Mouse (Mus musculus) stomach, embryonic 16.5 days (tissue): ENCODE results near the gene Podnl1. TPM values are rescaled to one million over a fixed set of nuclear protein-coding genes. Genes with fewer than 3 reads are reported as not detected.

Source experiments
- ATAC-seq: fragments of 200-750 bp; cut with Nextera tagmentation; 2 replicates; pipeline ENCODE4 v1.8.0; 2017; ENCODE audit warnings: moderate number of reproducible peaks, moderate TSS enrichment; ENCODE audit not compliant: insufficient read depth, low FRiP score
- H3K27ac ChIP-seq: fragments of 300-500 bp; sonication (generic); 2 replicates; pipeline ENCODE4 v1.5.1; 2014; ENCODE audit warnings: low read length
- H3K27me3 ChIP-seq: fragments of 300-500 bp; sonication (generic); 2 replicates; pipeline ENCODE4 v1.6.1; 2014; ENCODE audit warnings: low read length, control low read depth, mixed read lengths; ENCODE audit not compliant: control insufficient read depth, insufficient read depth
- H3K36me3 ChIP-seq: fragments of 300-500 bp; sonication (generic); 2 replicates; pipeline ENCODE4 v1.6.1; 2014; ENCODE audit warnings: low read length; ENCODE audit not compliant: control insufficient read depth, insufficient read depth
- H3K4me1 ChIP-seq: fragments of 300-500 bp; sonication (generic); 2 replicates; pipeline ENCODE4 v1.6.1; 2014; ENCODE audit warnings: low read length, control low read depth, mixed read lengths; ENCODE audit not compliant: control insufficient read depth, insufficient read depth
- H3K4me2 ChIP-seq: fragments of 300-500 bp; sonication (generic); 2 replicates; pipeline ENCODE4 v1.6.1; 2014; ENCODE audit warnings: low read depth, low read length, mixed read lengths
- H3K4me3 ChIP-seq: fragments of 300-500 bp; sonication (generic); replicated peaks from 2 replicates; pipeline ENCODE4 v1.5.1; 2014; ENCODE audit warnings: mild to moderate bottlenecking, low read length
- H3K9ac ChIP-seq: fragments of 300-500 bp; sonication (generic); 2 replicates; pipeline ENCODE4 v1.6.1; 2014; ENCODE audit warnings: low read length
- H3K9me3 ChIP-seq: fragments of 300-500 bp; sonication (generic); replicated peaks from 2 replicates; pipeline ENCODE4 v1.6.1; 2016; ENCODE audit warnings: low read length, control low read depth; ENCODE audit not compliant: control insufficient read depth
- WGBS: fragments of 180-500 bp; shearing (Covaris S2); extraction: QIAGEN DNeasy Blood & Tissue Kit; methylation state at CpG from one replicate; pipeline ENCODE4 v1.1.7; 2014; 5-methylcytosine and 5-hydroxymethylcytosine counted together
- polyA plus RNA-seq: library from polyadenylated mRNA; unstranded; fragments of >200 nt; fragmentation: Nextera tagmentation; extraction: Ambion mirVana; gene quantifications from 2 replicates; pipeline ENCODE4 v1.2.1, GENCODE M21; 2015

Gene Podnl1
- 0.25 and 0.26 TPM in 2 replicates for polyA plus RNA-seq

GRCm38 (mm10) chr8:84125656-84126055 lies at the start of gene Podnl1:
TSS of gene Podnl1 (plus strand) at chr8:84125989.
- Histone ChIP-seq H3K4me1 (no peaks in the 10 kb centered on the region), H3K27me3 (no peaks in the 10 kb centered on the region), H3K4me3 (no peak within 1 kb of the TSS), H3K27ac (no peak within 1 kb of the TSS), H3K9ac (no peak within 1 kb of the TSS), H3K36me3 (no peaks in the 10 kb centered on the region), H3K4me2 (no peak within 1 kb of the TSS), H3K9me3 (no peaks in the 10 kb centered on the region)
- ATAC-seq, result 0 out of 2 replicates have a peak, but pooled peaks have one; percentile 37
- 46% methylated on average over 9 of the region's 9 CpGs for WGBS

- ATAC-seq, result no peak
- Histone ChIP-seq H3K4me2 (no peak overlapping the region), H3K9me3 (no peaks in the 10 kb centered on the region), H3K36me3 (peaks cover 10% of the 10 kb centered on the region; the same call in 1 of the 2 replicates), H3K27ac (no peak overlapping the region), H3K9ac (no peak overlapping the region), H3K4me3 (no peak overlapping the region), H3K4me1 (no peaks in the 10 kb centered on the region), H3K27me3 (no peaks in the 10 kb centered on the region)
- 81% methylated on average over 1 of the region's 1 CpGs for WGBS
Observed at GRCm38 (mm10) chr8:84076412-84076811, 49.4 kb upstream of the Podnl1 start.

GRCm38 (mm10) chr8:84076849-84077248 lies 48.9 kb upstream of the Podnl1 start:
- Histone ChIP-seq H3K4me2 (no peak overlapping the region), H3K4me1 (no peaks in the 10 kb centered on the region), H3K9ac (no peak overlapping the region), H3K4me3 (no peak overlapping the region), H3K27ac (no peak overlapping the region), H3K27me3 (no peaks in the 10 kb centered on the region), H3K9me3 (no peaks in the 10 kb centered on the region), H3K36me3 (peaks cover 10% of the 10 kb centered on the region; the same call in 1 of the 2 replicates)
- WGBS, result 77% methylated on average over 3 of the region's 3 CpGs
- no peak for ATAC-seq

- 67% methylated on average over 5 of the region's 5 CpGs for WGBS
- Histone ChIP-seq H3K36me3 (peaks cover 10% of the 10 kb centered on the region; the same call in 1 of the 2 replicates), H3K4me2 (no peak overlapping the region), H3K4me1 (no peaks in the 10 kb centered on the region), H3K27me3 (no peaks in the 10 kb centered on the region), H3K9ac (no peak overlapping the region), H3K9me3 (no peaks in the 10 kb centered on the region), H3K27ac (no peak overlapping the region), H3K4me3 (no peak overlapping the region)
- ATAC-seq, result no peak
Observed at GRCm38 (mm10) chr8:84079206-84079605, 46.6 kb upstream of the Podnl1 start.

GRCm38 (mm10) chr8:84083829-84084241 lies 42.0 kb upstream of the Podnl1 start:
- Histone ChIP-seq H3K27me3 (no peaks in the 10 kb centered on the region), H3K4me3 (no peak overlapping the region), H3K9ac (no peak overlapping the region), H3K27ac (no peak overlapping the region), H3K4me1 (no peaks in the 10 kb centered on the region), H3K4me2 (no peak overlapping the region), H3K9me3 (no peaks in the 10 kb centered on the region), H3K36me3 (peaks cover 13% of the 10 kb centered on the region; the same call in 1 of the 2 replicates)
- ATAC-seq, result 0 out of 2 replicates have a peak, but pooled peaks have one; percentile 39
- WGBS, result 37% methylated on average over 8 of the region's 8 CpGs

GRCm38 (mm10) chr8:84084341-84085115 lies 41.3 kb upstream of the Podnl1 start:
- Histone ChIP-seq H3K4me2 (no peak overlapping the region), H3K36me3 (peaks cover 13% of the 10 kb centered on the region; the same call in 1 of the 2 replicates), H3K27me3 (no peaks in the 10 kb centered on the region), H3K9me3 (no peaks in the 10 kb centered on the region), H3K27ac (no peak overlapping the region), H3K4me3 (no peak overlapping the region), H3K4me1 (no peaks in the 10 kb centered on the region), H3K9ac (no peak overlapping the region)
- WGBS, result 54% methylated on average over 42 of the region's 42 CpGs
- ATAC-seq, result peak; percentile 14; the same call in 1 of the 2 replicates

GRCm38 (mm10) chr8:84087156-84087555 lies 38.6 kb upstream of the Podnl1 start:
- Histone ChIP-seq H3K9me3 (no peaks in the 10 kb centered on the region), H3K4me2 (no peak overlapping the region), H3K27me3 (no peaks in the 10 kb centered on the region), H3K4me1 (no peaks in the 10 kb centered on the region), H3K27ac (no peak overlapping the region), H3K9ac (no peak overlapping the region), H3K36me3 (0 out of 2 replicates have a peak, but pooled peaks cover 3% of the 10 kb centered on the region), H3K4me3 (no peak overlapping the region)
- ATAC-seq, result no peak
- WGBS, result 83% methylated on average over 7 of the region's 7 CpGs

GRCm38 (mm10) chr8:84087821-84088220 lies 38.0 kb upstream of the Podnl1 start:
- Histone ChIP-seq H3K9ac (no peak overlapping the region), H3K4me2 (no peak overlapping the region), H3K4me1 (no peaks in the 10 kb centered on the region), H3K9me3 (no peaks in the 10 kb centered on the region), H3K4me3 (no peak overlapping the region), H3K27me3 (no peaks in the 10 kb centered on the region), H3K27ac (no peak overlapping the region), H3K36me3 (0 out of 2 replicates have a peak, but pooled peaks cover 3% of the 10 kb centered on the region)
- ATAC-seq, result no peak
- WGBS, result 95% methylated on average over 14 of the region's 14 CpGs

- 66% methylated on average over 9 of the region's 9 CpGs for WGBS
- no peak overlapping the region for H3K4me2 ChIP-seq
- no peak overlapping the region for H3K4me3 ChIP-seq
- H3K27me3 ChIP-seq, result no peaks in the 10 kb centered on the region
- ATAC-seq, result no peak
- no peak overlapping the region for H3K27ac ChIP-seq
- H3K9me3 ChIP-seq, result no peaks in the 10 kb centered on the region
- H3K4me1 ChIP-seq, result no peaks in the 10 kb centered on the region
- 0 out of 2 replicates have a peak, but pooled peaks cover 7% of the 10 kb centered on the region for H3K36me3 ChIP-seq
- H3K9ac ChIP-seq, result no peak overlapping the region
Observed at GRCm38 (mm10) chr8:84089277-84089676, 36.5 kb upstream of the Podnl1 start.
